Mouse (Mus musculus): ENCODE measurements around the gene Cpn1.

- TF ChIP-seq CTCF (IDR thresholded peaks at IDR 0.05; ENCODE audit: low read depth), result no peak
- no peak for TF ChIP-seq EP300 (IDR thresholded peaks at IDR 0.05; ENCODE audit: low read depth)
Measured at GRCm38 (mm10) chr19:43968436-43969026, 17.8 kb downstream of the Cpn1 start.

All from heart, postnatal 0 days (tissue).